In genomic region chr7:24506476-24506837, GRCm38 (mm10) we compare ENCODE assay signal across 8 mouse cellular contexts. TPM values are rescaled to one million over a fixed set of nuclear protein-coding genes. Genes with fewer than 3 reads are reported as not detected.
A peak's percentile ranks its signal among the peaks of the same experiment; 100 is the strongest.
DNase-seq lines count a peak whose midpoint lies in the region; ATAC-seq and TF ChIP-seq lines count a peak whose summit lies in the region.

No protein-coding gene starts in this region.

- peak overlapping the region; percentile 99 for H3K9ac ChIP-seq in intestine, embryonic 15.5 days
- H3K9ac ChIP-seq in liver, embryonic 11.5 days (ENCODE audit: low read depth, low read length): peak overlapping the region; percentile 95

- no peak for TF ChIP-seq CTCF in olfactory bulb, adult 2 months (IDR thresholded peaks at IDR 0.05; ENCODE audit: insufficient read depth, low read depth, low read length)

- peak overlapping the region; percentile 84 for H3K4me2 ChIP-seq in intestine, embryonic 15.5 days (replicated peaks)
- H3K4me2 ChIP-seq in liver, embryonic 11.5 days: peak overlapping the region; percentile 91

- peak; percentile 76 to 78 for DNase-seq in cerebellum, adult 18-20 months
- peak; percentile 58 for DNase-seq in gastrocnemius, postnatal 25 days
- no peak for DNase-seq in liver, embryonic 11.5 days (ENCODE audit: low spot score)
- no peak for DNase-seq in retina, embryonic 14.5 days (ENCODE audit: low spot score)

- TF ChIP-seq POLR2A in olfactory bulb, adult 2 months (IDR thresholded peaks at IDR 0.05; ENCODE audit: insufficient read depth, low read depth, low read length): no peak

- no peaks in the 10 kb centered on the region for H3K36me3 ChIP-seq in megakaryocyte, embryonic 14.5 days (replicated peaks; ENCODE audit: low read length)
- no peaks in the 10 kb centered on the region for H3K36me3 ChIP-seq in intestine, embryonic 15.5 days
- H3K36me3 ChIP-seq in liver, embryonic 11.5 days (ENCODE audit: control insufficient read depth, insufficient read depth, low read length): no peaks in the 10 kb centered on the region

- 1% methylated on average over 12 of the region's 12 CpGs for WGBS in intestine, embryonic 15.5 days
- 3% methylated on average over 12 of the region's 12 CpGs for WGBS in liver, embryonic 11.5 days
- under 1% methylated on average over 12 of the region's 12 CpGs for WGBS in olfactory bulb, adult 2 months

- peak overlapping the region; percentile 99 for H3K27ac ChIP-seq in intestine, embryonic 15.5 days
- H3K27ac ChIP-seq in liver, embryonic 11.5 days (ENCODE audit: low read depth, low read length): peak overlapping the region; percentile 96; the same call in 1 of the 2 replicates
- peak overlapping the region; percentile 83 for H3K27ac ChIP-seq in olfactory bulb, adult 2 months (ENCODE audit: insufficient read depth, low read depth, low read length)

- H3K27me3 ChIP-seq in megakaryocyte, embryonic 14.5 days (replicated peaks): peaks cover 44% of the 10 kb centered on the region
- H3K27me3 ChIP-seq in intestine, embryonic 15.5 days (replicated peaks): peaks cover 2% of the 10 kb centered on the region; the same call in 1 of the 2 replicates
- H3K27me3 ChIP-seq in liver, embryonic 11.5 days (replicated peaks; ENCODE audit: control insufficient read depth, insufficient read depth, low read length): peaks cover 25% of the 10 kb centered on the region

- no peak for ATAC-seq in megakaryocyte, adult 5-6 weeks (ENCODE audit: poor library complexity, severe bottlenecking)
- 0 out of 2 replicates have a peak, but pooled peaks have one; percentile 7 for ATAC-seq in intestine, embryonic 15.5 days
- no peak for ATAC-seq in liver, embryonic 11.5 days (replicated peaks; ENCODE audit: low FRiP score)

- H3K4me1 ChIP-seq in megakaryocyte, embryonic 14.5 days: peaks cover 32% of the 10 kb centered on the region
- H3K4me1 ChIP-seq in intestine, embryonic 15.5 days (replicated peaks): peaks cover 17% of the 10 kb centered on the region
- peaks cover 26% of the 10 kb centered on the region for H3K4me1 ChIP-seq in liver, embryonic 11.5 days (replicated peaks; ENCODE audit: control insufficient read depth, insufficient read depth, low read length)
- H3K4me1 ChIP-seq in olfactory bulb, adult 2 months (ENCODE audit: control insufficient read depth, insufficient read depth, low read length): peaks cover 16% of the 10 kb centered on the region

- peaks cover 1% of the 10 kb centered on the region for H3K9me3 ChIP-seq in megakaryocyte, embryonic 14.5 days
- H3K9me3 ChIP-seq in intestine, embryonic 15.5 days: no peaks in the 10 kb centered on the region
- no peaks in the 10 kb centered on the region for H3K9me3 ChIP-seq in liver, embryonic 11.5 days (ENCODE audit: control insufficient read depth, low read length)

- H3K4me3 ChIP-seq in megakaryocyte, embryonic 14.5 days (replicated peaks): peak overlapping the region; percentile 97
- H3K4me3 ChIP-seq in intestine, embryonic 15.5 days (replicated peaks): peak overlapping the region; percentile 80
- peak overlapping the region; percentile 84 for H3K4me3 ChIP-seq in liver, embryonic 11.5 days (ENCODE audit: low read depth, low read length)
- peak overlapping the region; percentile 57 for H3K4me3 ChIP-seq in olfactory bulb, adult 2 months (ENCODE audit: insufficient read depth, low read depth, low read length)

RNA-seq across cellular contexts. Expression of gene Zfp428, which starts 0.3 kb away (rescaled TPM):
- polyA plus RNA-seq in megakaryocyte, embryonic 14.5 days (2012; ENCODE audit: insufficient read depth, low replicate concordance): 33.9 and 51.4 TPM in 2 replicates
- 0.69 TPM in 1 of 2 replicates, not detected in the other for total RNA-seq in megakaryocyte, adult 5-6 weeks (2015)
- 0.40 TPM in 1 of 2 replicates, not detected in the other for total RNA-seq in megakaryocyte, adult 5-6 weeks (2017)
- 1 to 10 TPM; 4.0 TPM for total RNA-seq in gastrocnemius, postnatal 25 days (2021)
- 32.0 and 36.6 TPM in 2 replicates for polyA plus RNA-seq in intestine, embryonic 15.5 days (2015; fragmentation: Nextera tagmentation; extraction: Ambion mirVana)
- 20.3 and 23.0 TPM in 2 replicates for polyA plus RNA-seq in liver, embryonic 11.5 days (2014; fragmentation: Nextera tagmentation; extraction: Ambion mirVana)
- polyA plus RNA-seq in olfactory bulb, adult 2 months (2012; ENCODE audit: insufficient read depth, insufficient read length, low replicate concordance, missing spikeins): not detected in 2 replicates

RNA-seq across cellular contexts. Expression of gene AC161166.1, which starts 5.8 kb away (rescaled TPM):
- not detected in 2 replicates for polyA plus RNA-seq in megakaryocyte, embryonic 14.5 days (2012; ENCODE audit: insufficient read depth, low replicate concordance)
- total RNA-seq in megakaryocyte, adult 5-6 weeks (2015): not detected in 2 replicates
- not detected in 2 replicates for total RNA-seq in megakaryocyte, adult 5-6 weeks (2017)
- total RNA-seq in gastrocnemius, postnatal 25 days (2021): not detected
- 0.14 and 0.24 TPM in 2 replicates for polyA plus RNA-seq in intestine, embryonic 15.5 days (2015; fragmentation: Nextera tagmentation; extraction: Ambion mirVana)
- 0.34 TPM in 1 of 2 replicates, not detected in the other for polyA plus RNA-seq in liver, embryonic 11.5 days (2014; fragmentation: Nextera tagmentation; extraction: Ambion mirVana)
- polyA plus RNA-seq in olfactory bulb, adult 2 months (2012; ENCODE audit: insufficient read depth, insufficient read length, low replicate concordance, missing spikeins): not detected in 2 replicates

RNA-seq across cellular contexts. Expression of gene Irgq, which starts 24.0 kb away (rescaled TPM):
- polyA plus RNA-seq in megakaryocyte, embryonic 14.5 days (2012; ENCODE audit: insufficient read depth, low replicate concordance): 2.9 and 3.1 TPM in 2 replicates
- 2.4 and 2.7 TPM in 2 replicates for total RNA-seq in megakaryocyte, adult 5-6 weeks (2015)
- total RNA-seq in megakaryocyte, adult 5-6 weeks (2017): 2.4 and 2.5 TPM in 2 replicates
- 10 to 100 TPM; 12.3 to 13.0 TPM for total RNA-seq in gastrocnemius, postnatal 25 days (2021)
- 5.3 and 5.7 TPM in 2 replicates for polyA plus RNA-seq in intestine, embryonic 15.5 days (2015; fragmentation: Nextera tagmentation; extraction: Ambion mirVana)
- 3.5 and 4.1 TPM in 2 replicates for polyA plus RNA-seq in liver, embryonic 11.5 days (2014; fragmentation: Nextera tagmentation; extraction: Ambion mirVana)
- polyA plus RNA-seq in olfactory bulb, adult 2 months (2012; ENCODE audit: insufficient read depth, insufficient read length, low replicate concordance, missing spikeins): not detected in 2 replicates

RNA-seq across cellular contexts. Expression of gene Cadm4, which starts 24.6 kb away (rescaled TPM):
- not detected in 2 replicates for polyA plus RNA-seq in megakaryocyte, embryonic 14.5 days (2012; ENCODE audit: insufficient read depth, low replicate concordance)
- not detected in 2 replicates for total RNA-seq in megakaryocyte, adult 5-6 weeks (2015)
- not detected in 2 replicates for total RNA-seq in megakaryocyte, adult 5-6 weeks (2017)
- total RNA-seq in gastrocnemius, postnatal 25 days (2021): 1 to 10 TPM; 4.4 to 4.5 TPM
- 2.8 and 3.3 TPM in 2 replicates for polyA plus RNA-seq in intestine, embryonic 15.5 days (2015; fragmentation: Nextera tagmentation; extraction: Ambion mirVana)
- polyA plus RNA-seq in liver, embryonic 11.5 days (2014; fragmentation: Nextera tagmentation; extraction: Ambion mirVana): 0.25 and 0.27 TPM in 2 replicates
- not detected in 2 replicates for polyA plus RNA-seq in olfactory bulb, adult 2 months (2012; ENCODE audit: insufficient read depth, insufficient read length, low replicate concordance, missing spikeins)

RNA-seq across cellular contexts. Expression of gene Pinlyp, which starts 39.5 kb away (rescaled TPM):
- not detected in 2 replicates for polyA plus RNA-seq in megakaryocyte, embryonic 14.5 days (2012; ENCODE audit: insufficient read depth, low replicate concordance)
- not detected in 2 replicates for total RNA-seq in megakaryocyte, adult 5-6 weeks (2015)
- not detected in 2 replicates for total RNA-seq in megakaryocyte, adult 5-6 weeks (2017)
- total RNA-seq in gastrocnemius, postnatal 25 days (2021): not detected
- not detected in 2 replicates for polyA plus RNA-seq in intestine, embryonic 15.5 days (2015; fragmentation: Nextera tagmentation; extraction: Ambion mirVana)
- polyA plus RNA-seq in liver, embryonic 11.5 days (2014; fragmentation: Nextera tagmentation; extraction: Ambion mirVana): not detected in 2 replicates
- polyA plus RNA-seq in olfactory bulb, adult 2 months (2012; ENCODE audit: insufficient read depth, insufficient read length, low replicate concordance, missing spikeins): not detected in 2 replicates

Comparison
In these comparisons a context has a peak if more than half of its experiments do, and no peak if none do; other contexts are left out.
1. DNase-seq: peak in cerebellum, adult 18-20 months (2 of 2) and gastrocnemius, postnatal 25 days (single experiment); none in liver, embryonic 11.5 days (single experiment) and retina, embryonic 14.5 days (single experiment).
2. RNA of gene Zfp428, which starts 0.3 kb away (polyA plus RNA-seq): 33.9 to 51.4 TPM in megakaryocyte, embryonic 14.5 days, 32.0 to 36.6 TPM in intestine, embryonic 15.5 days and 20.3 to 23.0 TPM in liver, embryonic 11.5 days; not detected in olfactory bulb, adult 2 months; every median in the first group is over 10 times any median in the second.
3. Peak in every context shown above with its lines, with median percentiles within 50 percentile points of each other: H3K4me3 ChIP-seq and H3K27ac ChIP-seq.